In genomic region chr2:15054945-15055637, GRCm38 (mm10) we compare ENCODE assay signal across 8 mouse cellular contexts. TPM values are rescaled to one million over a fixed set of nuclear protein-coding genes. Genes with fewer than 3 reads are reported as not detected.
DNase-seq lines count a peak whose midpoint lies in the region; ATAC-seq and TF ChIP-seq lines count a peak whose summit lies in the region.

Nsun6 (minus strand) TSS chr2:15055069.

- peak; percentile 99 for ATAC-seq in forebrain, embryonic 14.5 days
- peak; percentile 97 for ATAC-seq in liver, postnatal 0 days
- peak; percentile 100 for ATAC-seq in neural tube, embryonic 13.5 days (ENCODE audit: low read depth)

- H3K4me2 ChIP-seq in forebrain, embryonic 14.5 days (ENCODE audit: low read length): peak within 1 kb of the TSS; percentile 72
- peak within 1 kb of the TSS; percentile 76 for H3K4me2 ChIP-seq in liver, postnatal 0 days (ENCODE audit: low read depth, low read length)
- H3K4me2 ChIP-seq in neural tube, embryonic 13.5 days: peak within 1 kb of the TSS; percentile 74

- H3K9me3 ChIP-seq in ES-E14 (ENCODE audit: control insufficient read depth, insufficient read depth, low read depth, low read length): no peaks in the 10 kb centered on the region
- H3K9me3 ChIP-seq in forebrain, embryonic 14.5 days (replicated peaks; ENCODE audit: control insufficient read depth, low read length): no peaks in the 10 kb centered on the region
- no peaks in the 10 kb centered on the region for H3K9me3 ChIP-seq in liver, postnatal 0 days (ENCODE audit: low read length)
- H3K9me3 ChIP-seq in neural tube, embryonic 13.5 days: no peaks in the 10 kb centered on the region

- no peaks in the 10 kb centered on the region for H3K27me3 ChIP-seq in forebrain, embryonic 14.5 days (replicated peaks; ENCODE audit: control insufficient read depth, insufficient read depth, low read length)
- H3K27me3 ChIP-seq in liver, postnatal 0 days (ENCODE audit: insufficient read depth, low read length): no peaks in the 10 kb centered on the region
- no peaks in the 10 kb centered on the region for H3K27me3 ChIP-seq in neural tube, embryonic 13.5 days

- peak; percentile 86 for DNase-seq in ES-E14 (ENCODE audit: low read depth, low spot score)
- peak; percentile 95 for DNase-seq in cerebellum, adult 11 months
- DNase-seq in forebrain, embryonic 14.5 days (ENCODE audit: low spot score): peak; percentile 98
- peak; percentile 98 to 99 for DNase-seq in heart, postnatal 14 days
- peak; percentile 96 for DNase-seq in layer of hippocampus, adult 11-12 months (ENCODE audit: low spot score)
- peak; percentile 99 for DNase-seq in liver, postnatal 0 days
- DNase-seq in telencephalon, adult 2 months (ENCODE audit: low read depth, low spot score): peak; percentile 88

- peak within 1 kb of the TSS; percentile 99 for H3K9ac ChIP-seq in ES-E14 (ENCODE audit: insufficient read depth, low read depth, low read length, poor library complexity, severe bottlenecking)
- H3K9ac ChIP-seq in forebrain, embryonic 14.5 days (ENCODE audit: low read length): peak within 1 kb of the TSS; percentile 99
- peak within 1 kb of the TSS; percentile 79 for H3K9ac ChIP-seq in liver, postnatal 0 days (replicated peaks)
- H3K9ac ChIP-seq in neural tube, embryonic 13.5 days: peak within 1 kb of the TSS; percentile 96

- intact Hi-C loops in heart, postnatal 14 days (cut with DNase I): no loop called here

- no peak for TF ChIP-seq EP300 in liver, postnatal 0 days (IDR thresholded peaks at IDR 0.05; ENCODE audit: low read depth)

- under 1% methylated on average over 64 of the region's 75 CpGs for WGBS in forebrain, embryonic 14.5 days
- under 1% methylated on average over 72 of the region's 75 CpGs for WGBS in liver, postnatal 0 days (ENCODE audit: insufficient replicate concordance)
- WGBS in neural tube, embryonic 13.5 days: under 1% methylated on average over 75 of the region's 75 CpGs

- TF ChIP-seq CTCF in liver, postnatal 0 days (IDR thresholded peaks at IDR 0.05; ENCODE audit: low read depth): peak; percentile 63

- H3K4me3 ChIP-seq in ES-E14 (ENCODE audit: insufficient read depth in 1 of 2, low read depth in 1 of 2, low read length in 2 of 2, poor library complexity in 1 of 2, severe bottlenecking in 1 of 2): peak within 1 kb of the TSS; percentile 97 to 98
- H3K4me3 ChIP-seq in forebrain, embryonic 14.5 days (ENCODE audit: low read depth, low read length): peak within 1 kb of the TSS; percentile 90
- H3K4me3 ChIP-seq in liver, postnatal 0 days (ENCODE audit: low read depth, low read length): peak within 1 kb of the TSS; percentile 86
- H3K4me3 ChIP-seq in neural tube, embryonic 13.5 days: peak within 1 kb of the TSS; percentile 81

- in situ Hi-C loops in ES-E14 (cut with MboI; ENCODE audit: low sequenced_read_pairs in 2 of 2, unreplicated experiment in 2 of 2): no loop called here

- H3K36me3 ChIP-seq in ES-E14 (ENCODE audit: control insufficient read depth, insufficient read depth, low read length, poor library complexity, severe bottlenecking): no peaks in the 10 kb centered on the region
- H3K36me3 ChIP-seq in forebrain, embryonic 14.5 days (ENCODE audit: control insufficient read depth, insufficient read depth, low read length): no peaks in the 10 kb centered on the region
- H3K36me3 ChIP-seq in liver, postnatal 0 days (replicated peaks; ENCODE audit: insufficient read depth, low read length): no peaks in the 10 kb centered on the region
- H3K36me3 ChIP-seq in neural tube, embryonic 13.5 days: no peaks in the 10 kb centered on the region

- H3K4me1 ChIP-seq in ES-E14 (ENCODE audit: control insufficient read depth in 2 of 2, insufficient read depth in 2 of 2, low read length in 2 of 2, poor library complexity in 1 of 2): peaks cover 2 to 3% of the 10 kb centered on the region in 2 experiments; a peak in 2 of 4 replicates
- peaks cover 19% of the 10 kb centered on the region for H3K4me1 ChIP-seq in forebrain, embryonic 14.5 days (ENCODE audit: control insufficient read depth, insufficient read depth, low read length)
- peaks cover 18% of the 10 kb centered on the region for H3K4me1 ChIP-seq in liver, postnatal 0 days (ENCODE audit: insufficient read depth)
- H3K4me1 ChIP-seq in neural tube, embryonic 13.5 days (replicated peaks): peaks cover 34% of the 10 kb centered on the region

- peak within 1 kb of the TSS; percentile 85; the same call in 1 of the 2 replicates for H3K27ac ChIP-seq in ES-E14 (ENCODE audit: insufficient read depth, low read depth, low read length, poor library complexity, severe bottlenecking)
- H3K27ac ChIP-seq in forebrain, embryonic 14.5 days (ENCODE audit: low read depth, low read length): peak within 1 kb of the TSS; percentile 92
- H3K27ac ChIP-seq in liver, postnatal 0 days (ENCODE audit: low read depth): peak within 1 kb of the TSS; percentile 82
- peak within 1 kb of the TSS; percentile 98 for H3K27ac ChIP-seq in neural tube, embryonic 13.5 days (replicated peaks)

TF ChIP-seq in ES-E14, 5 proteins besides CTCF, POLR2A, EP300 and RAD21:
- TF ChIP-seq ZC3H11A (IDR thresholded peaks at IDR 0.05; ENCODE audit: borderline replicate concordance, low read depth, low read length) (no peak), HCFC1 (IDR thresholded peaks at IDR 0.05; ENCODE audit: borderline replicate concordance, insufficient read depth, low read length) (peak; percentile 21; the same call in 1 of the 2 replicates)

RNA-seq across cellular contexts. Expression of gene Nsun6, which starts in this region (rescaled TPM):
- total RNA-seq in ES-E14 (2012; rRNA removed): 10.3 and 11.8 TPM in 2 replicates
- 10.6 and 14.4 TPM in 2 replicates for polyA plus RNA-seq in forebrain, embryonic 14.5 days (2014; fragmentation: Nextera tagmentation; extraction: Ambion mirVana)
- 1 to 10 TPM; 4.7 to 6.2 TPM for total RNA-seq in heart, postnatal 14 days (2021)
- 3.8 and 4.6 TPM in 2 replicates for polyA plus RNA-seq in liver, postnatal 0 days (2015; fragmentation: Nextera tagmentation; extraction: Ambion mirVana)
- polyA plus RNA-seq in neural tube, embryonic 13.5 days (2015; fragmentation: Nextera tagmentation; extraction: Ambion mirVana): 11.7 and 12.1 TPM in 2 replicates

Comparison
In these comparisons a context has a peak if more than half of its experiments do, and no peak if none do; other contexts are left out.
1. Peak in every context shown above with its lines: DNase-seq, ATAC-seq, H3K4me3 ChIP-seq and H3K27ac ChIP-seq.